Mouse (Mus musculus): ENCODE data around the gene Thsd7a. TPM values are rescaled to one million over a fixed set of nuclear protein-coding genes. Genes with fewer than 3 reads are reported as not detected.
A peak's percentile ranks its signal among the peaks of the same experiment; 100 is the strongest.

Thsd7a gene
- 27.3 and 39.0 TPM in 2 replicates for total RNA-seq (2014; rRNA removed)
- 17.1 and 17.3 TPM in 2 replicates for polyA plus RNA-seq (2015; fragmentation: Nextera tagmentation; extraction: Ambion mirVana)

DNA sequence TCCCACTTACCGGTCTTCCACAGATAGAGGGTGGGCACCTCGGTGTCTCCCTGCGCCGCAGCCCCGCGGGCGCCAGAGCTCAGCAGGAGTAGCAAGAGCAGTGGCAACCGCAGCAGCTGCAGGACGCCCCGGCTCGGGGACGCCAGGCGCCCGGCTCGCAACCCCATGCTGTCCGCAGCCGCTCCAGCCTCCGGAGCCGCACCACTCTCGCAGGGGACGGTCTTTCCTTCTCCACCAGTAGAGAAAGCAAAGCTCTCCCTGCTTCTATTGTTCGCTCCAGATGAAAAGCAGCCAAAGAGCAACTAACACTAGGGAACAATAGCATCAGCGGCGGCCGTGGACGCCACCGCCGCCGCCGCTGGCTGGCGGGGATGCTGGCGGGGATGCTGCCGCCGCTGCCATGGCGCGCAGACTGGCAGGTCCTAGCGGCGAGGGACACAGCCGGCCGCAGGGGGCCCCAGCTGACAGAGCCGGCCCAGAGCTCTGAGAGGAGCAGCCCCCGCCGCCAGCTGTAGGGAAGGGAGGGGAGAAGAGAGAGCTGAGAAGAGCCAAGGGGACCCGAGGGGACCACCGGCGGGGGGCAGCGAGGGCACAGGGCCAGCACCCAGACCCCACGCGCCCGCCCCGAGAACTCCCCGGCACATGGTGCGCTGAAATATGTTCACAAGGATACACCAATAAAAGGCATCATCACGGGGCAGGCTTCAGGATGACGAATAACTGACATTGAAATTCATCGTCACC lies at the start of gene Thsd7a:
Thsd7a (minus strand) TSS at position 624 of the 744 bp plus-strand sequence.
- Histone ChIP-seq H3K4me3 (ENCODE audit: low read depth, low read length) (peak within 1 kb of the TSS; percentile 73), H3K36me3 (ENCODE audit: insufficient read depth, low read length) (no peaks in the 10 kb centered on the region), H3K27me3 (ENCODE audit: insufficient read depth, low read length) (no peaks in the 10 kb centered on the region), H3K4me2 (ENCODE audit: low read depth, low read length, poor library complexity, severe bottlenecking) (peak within 1 kb of the TSS; percentile 68), H3K27ac (ENCODE audit: low read depth, low read length) (peak within 1 kb of the TSS; percentile 90), H3K9ac (replicated peaks; ENCODE audit: low read length, poor library complexity, severe bottlenecking) (peak within 1 kb of the TSS; percentile 71), H3K9me3 (ENCODE audit: low read length) (no peaks in the 10 kb centered on the region), H3K4me1 (ENCODE audit: insufficient read depth, low read length) (no peaks in the 10 kb centered on the region)
- WGBS, result under 1% methylated on average over 56 of the region's 56 CpGs
- TF ChIP-seq CTCF (IDR thresholded peaks at IDR 0.05), result no peak; the same call in none of the 2 replicates
- peak; percentile 90 for ATAC-seq (ENCODE audit: low FRiP score)
- peak; percentile 76 for DNase-seq (ENCODE audit: low spot score)

DNA sequence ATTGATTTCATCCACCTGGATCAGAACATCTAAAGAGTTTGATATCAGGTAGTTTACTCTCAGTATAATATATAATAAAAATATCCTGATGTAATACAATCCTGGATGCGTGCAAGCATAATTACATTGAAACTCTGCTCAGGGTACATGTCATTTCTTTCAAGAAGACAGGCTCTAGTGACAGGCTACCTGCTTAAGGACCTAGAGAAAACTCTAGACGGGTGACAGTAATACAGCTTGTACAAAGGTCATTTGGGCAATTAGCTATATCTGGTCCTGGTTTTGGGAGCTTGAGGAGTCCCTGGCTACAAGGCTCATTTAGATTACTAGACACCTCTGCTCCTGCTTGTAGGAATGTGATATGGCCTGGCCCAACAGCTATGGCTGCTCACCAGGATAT lies 37.9 kb upstream of the Thsd7a start:
- H3K27me3 ChIP-seq (ENCODE audit: insufficient read depth, low read length), result no peaks in the 10 kb centered on the region
- ATAC-seq (ENCODE audit: low FRiP score), result no peak

DNA sequence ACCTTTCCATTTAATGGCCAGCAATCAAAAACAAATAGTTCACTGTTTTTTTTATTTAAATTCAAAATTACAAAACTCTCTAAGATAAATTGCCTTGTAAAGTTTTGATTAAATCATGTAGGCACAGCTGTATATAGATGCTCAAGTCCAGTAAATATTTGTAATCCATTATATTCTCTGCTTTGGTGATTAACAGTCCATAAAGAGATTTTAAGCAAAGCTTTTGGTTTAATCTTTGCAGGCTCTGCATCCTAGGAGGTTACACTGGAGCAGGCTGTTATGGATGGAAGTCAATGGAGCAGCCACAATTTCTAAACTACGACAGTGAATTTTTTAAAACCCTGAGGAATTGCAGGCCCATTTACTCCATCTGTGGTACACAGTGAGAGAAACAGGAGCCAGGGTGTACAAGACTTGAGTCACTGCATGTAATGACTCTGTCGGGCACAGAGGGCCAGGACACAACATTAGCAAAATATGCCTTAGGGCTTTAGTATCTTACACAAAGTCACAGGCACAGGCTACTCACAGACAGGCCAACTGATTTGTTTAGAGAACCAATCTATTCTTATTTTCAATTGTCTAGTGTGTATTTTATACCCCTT lies 37.3 kb upstream of the Thsd7a start:
- Histone ChIP-seq H3K27ac (ENCODE audit: low read depth, low read length) (no peak overlapping the region), H3K4me3 (ENCODE audit: low read depth, low read length) (no peak overlapping the region), H3K4me1 (ENCODE audit: insufficient read depth, low read length) (no peaks in the 10 kb centered on the region), H3K9me3 (ENCODE audit: low read length) (no peaks in the 10 kb centered on the region), H3K36me3 (ENCODE audit: insufficient read depth, low read length) (no peaks in the 10 kb centered on the region), H3K27me3 (ENCODE audit: insufficient read depth, low read length) (no peaks in the 10 kb centered on the region), H3K9ac (replicated peaks; ENCODE audit: low read length, poor library complexity, severe bottlenecking) (no peak overlapping the region), H3K4me2 (ENCODE audit: low read depth, low read length, poor library complexity, severe bottlenecking) (no peak overlapping the region)
- no peak for TF ChIP-seq CTCF (IDR thresholded peaks at IDR 0.05)
- WGBS, result 36% methylated on average over 2 of the region's 2 CpGs
- DNase-seq (ENCODE audit: low spot score) (peak; percentile 5), ATAC-seq (ENCODE audit: low FRiP score) (no peak)

More for the DNA sequence above, 37.9 kb upstream of the Thsd7a start:
- TF ChIP-seq CTCF (IDR thresholded peaks at IDR 0.05), result no peak
- Histone ChIP-seq H3K36me3 (ENCODE audit: insufficient read depth, low read length) (no peaks in the 10 kb centered on the region), H3K9me3 (ENCODE audit: low read length) (no peaks in the 10 kb centered on the region), H3K4me1 (ENCODE audit: insufficient read depth, low read length) (no peaks in the 10 kb centered on the region), H3K4me2 (ENCODE audit: low read depth, low read length, poor library complexity, severe bottlenecking) (no peak overlapping the region), H3K4me3 (ENCODE audit: low read depth, low read length) (no peak overlapping the region), H3K27ac (ENCODE audit: low read depth, low read length) (no peak overlapping the region), H3K9ac (replicated peaks; ENCODE audit: low read length, poor library complexity, severe bottlenecking) (no peak overlapping the region)
- 85% methylated on average over 2 of the region's 2 CpGs for WGBS
- no peak for DNase-seq (ENCODE audit: low spot score)

DNA sequence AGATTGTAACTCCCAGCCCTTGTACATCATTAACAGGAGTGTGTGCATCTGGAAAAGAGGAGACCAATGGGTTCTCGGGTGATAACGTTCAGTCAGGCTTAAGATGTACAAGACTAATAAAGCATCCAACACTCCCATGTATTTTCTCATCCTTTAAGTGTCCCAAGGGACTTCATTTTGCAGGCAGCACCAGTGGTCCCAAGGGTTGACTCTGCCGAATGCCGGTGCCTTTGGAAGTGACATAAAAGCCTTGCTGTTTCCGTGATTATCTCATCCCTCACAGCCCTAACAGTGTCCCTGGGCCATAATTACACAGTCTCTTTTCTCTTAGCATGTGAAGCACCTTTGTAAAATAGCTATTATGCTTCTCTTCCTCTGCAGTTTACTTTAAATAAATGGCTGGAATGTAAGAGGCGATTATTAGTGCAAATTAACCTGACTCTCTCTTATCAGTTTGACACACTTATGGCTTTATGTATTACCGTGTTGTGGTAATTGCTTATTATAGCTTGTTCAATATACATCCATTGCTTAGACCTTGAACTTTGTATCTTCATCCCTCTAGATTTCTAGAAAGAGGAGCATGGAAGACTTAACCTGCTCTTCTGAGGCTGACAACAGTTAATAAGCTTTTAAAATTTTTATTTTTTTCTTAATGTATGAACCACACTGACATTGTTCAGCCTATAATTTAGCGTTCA lies 35.9 kb upstream of the Thsd7a start:
- DNase-seq (ENCODE audit: low spot score), result peak; percentile 31
- H3K27ac ChIP-seq (ENCODE audit: low read depth, low read length), result no peak overlapping the region
- TF ChIP-seq CTCF (IDR thresholded peaks at IDR 0.05), result no peak

DNA sequence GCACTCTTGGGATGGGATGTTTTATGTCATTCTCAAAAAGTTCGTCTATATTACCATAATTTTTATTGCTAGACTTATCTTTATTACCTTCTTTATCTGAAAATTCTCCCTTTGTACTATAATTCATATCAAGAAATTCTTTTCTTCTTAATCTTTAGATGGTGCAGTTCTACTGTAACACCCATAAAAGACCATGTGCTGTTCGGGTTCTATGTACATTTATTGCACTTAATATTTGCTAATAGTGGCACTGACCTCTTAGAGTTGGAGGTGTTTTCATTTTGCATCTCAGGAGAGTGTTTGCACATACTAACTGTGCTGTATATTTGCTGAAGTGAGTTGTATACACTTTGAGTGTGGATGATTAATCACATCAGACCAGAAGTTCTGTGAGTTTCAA lies 23.6 kb upstream of the Thsd7a start:
- H3K27me3 ChIP-seq (ENCODE audit: insufficient read depth, low read length), result no peaks in the 10 kb centered on the region
- DNase-seq (ENCODE audit: low spot score) (no peak), ATAC-seq (ENCODE audit: low FRiP score) (no peak)
- no peaks in the 10 kb centered on the region for H3K9me3 ChIP-seq (ENCODE audit: low read length)
- WGBS, result 86% methylated on average over 2 of the region's 2 CpGs
- no peak overlapping the region for H3K4me2 ChIP-seq (ENCODE audit: low read depth, low read length, poor library complexity, severe bottlenecking)
- H3K9ac ChIP-seq (replicated peaks; ENCODE audit: low read length, poor library complexity, severe bottlenecking), result no peak overlapping the region
- no peaks in the 10 kb centered on the region for H3K4me1 ChIP-seq (ENCODE audit: insufficient read depth, low read length)
- H3K36me3 ChIP-seq (ENCODE audit: insufficient read depth, low read length), result no peaks in the 10 kb centered on the region
- no peak overlapping the region for H3K27ac ChIP-seq (ENCODE audit: low read depth, low read length)
- TF ChIP-seq CTCF (IDR thresholded peaks at IDR 0.05), result no peak
- H3K4me3 ChIP-seq (ENCODE audit: low read depth, low read length), result no peak overlapping the region

More for the DNA sequence above, 35.9 kb upstream of the Thsd7a start:
- Histone ChIP-seq H3K9me3 (ENCODE audit: low read length) (no peaks in the 10 kb centered on the region), H3K4me2 (ENCODE audit: low read depth, low read length, poor library complexity, severe bottlenecking) (no peak overlapping the region), H3K4me3 (ENCODE audit: low read depth, low read length) (no peak overlapping the region), H3K4me1 (ENCODE audit: insufficient read depth, low read length) (no peaks in the 10 kb centered on the region), H3K36me3 (ENCODE audit: insufficient read depth, low read length) (no peaks in the 10 kb centered on the region), H3K9ac (replicated peaks; ENCODE audit: low read length, poor library complexity, severe bottlenecking) (no peak overlapping the region), H3K27me3 (ENCODE audit: insufficient read depth, low read length) (no peaks in the 10 kb centered on the region)
- ATAC-seq (ENCODE audit: low FRiP score), result peak; percentile 49; the same call in 1 of the 2 replicates
- 38% methylated on average over 8 of the region's 8 CpGs for WGBS

All from midbrain, postnatal 0 days (tissue).